Mouse (Mus musculus) megakaryocyte-erythroid progenitor cell, adult 5-6 weeks (primary cell): ENCODE data around the gene Wbp2nl. TPM values are rescaled to one million over a fixed set of nuclear protein-coding genes. Genes with fewer than 3 reads are reported as not detected.

Experiments
- ATAC-seq: replicated peaks from 2 replicates; pipeline ENCODE4 v1.8.0; 2016; ENCODE audit warnings: mild to moderate bottlenecking, inconsistent platforms; ENCODE audit not compliant: severe bottlenecking, poor library complexity, low FRiP score, low TSS enrichment
- total RNA-seq, 2 experiments: library from RNA; stranded (forward) in 1 of 2; stranded (reverse) in 1 of 2; fragments of 200-1000, 215-1000 nt in 1 of 2; fragments of >200 nt in 1 of 2; fragmentation: Nextera tagmentation in 1 of 2; gene quantifications; 2 replicates each; pipeline ENCODE4 v1.2.3; 2014 to 2017

The Wbp2nl gene
- total RNA-seq, 2 experiments from 2014 or later = not detected

DNA sequence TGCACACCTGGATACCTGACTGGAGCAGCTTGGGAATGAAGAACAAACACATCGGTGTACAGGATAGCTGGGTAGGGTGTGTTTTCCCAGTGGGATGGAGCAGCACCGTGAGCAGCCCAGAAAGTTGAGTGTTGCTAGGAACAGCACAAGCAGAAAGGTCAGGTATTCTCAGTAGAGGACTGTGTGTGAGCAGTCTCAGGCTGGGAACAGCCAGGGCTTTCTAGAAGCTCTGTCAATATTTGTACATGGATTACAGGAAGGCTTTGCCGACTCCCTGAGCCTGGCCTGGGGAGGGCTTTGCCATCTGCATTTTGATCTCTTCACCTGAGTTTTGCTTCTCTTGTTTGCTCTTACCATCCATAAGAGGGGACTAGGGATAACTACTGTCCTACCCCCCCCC is 8.4 kb downstream of the Wbp2nl start:
- ATAC-seq = no peak

DNA sequence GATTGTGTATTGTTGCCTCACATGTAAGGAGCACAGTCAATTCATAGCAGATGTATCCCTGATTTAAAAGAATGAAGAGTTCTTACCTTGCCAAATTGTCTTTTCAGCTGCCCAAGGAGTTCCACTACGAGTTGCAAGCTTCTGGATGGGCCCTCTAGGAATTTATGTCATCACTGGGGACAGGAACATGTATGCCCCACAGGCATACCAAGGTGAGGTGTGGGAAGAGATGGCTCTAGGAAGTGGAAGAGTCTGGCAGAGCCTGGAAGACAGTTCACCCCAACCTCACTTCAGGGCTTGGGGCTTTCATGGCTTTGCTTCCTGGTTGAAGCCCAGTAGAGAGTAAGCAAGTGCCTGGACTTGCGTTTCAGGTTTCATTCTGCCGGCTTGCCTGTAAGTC is 9.7 kb downstream of the Wbp2nl start:
- ATAC-seq = no peak

- ATAC-seq = no peak
Measured at GRCm38 (mm10) chr15:82317839-82318238, 19.1 kb downstream of the Wbp2nl start.

GRCm38 (mm10) chr15:82319613-82320012 is 20.9 kb downstream of the Wbp2nl start:
- no peak for ATAC-seq

- ATAC-seq = no peak
Measured at GRCm38 (mm10) chr15:82322195-82322594, 23.4 kb downstream of the Wbp2nl start.

DNA sequence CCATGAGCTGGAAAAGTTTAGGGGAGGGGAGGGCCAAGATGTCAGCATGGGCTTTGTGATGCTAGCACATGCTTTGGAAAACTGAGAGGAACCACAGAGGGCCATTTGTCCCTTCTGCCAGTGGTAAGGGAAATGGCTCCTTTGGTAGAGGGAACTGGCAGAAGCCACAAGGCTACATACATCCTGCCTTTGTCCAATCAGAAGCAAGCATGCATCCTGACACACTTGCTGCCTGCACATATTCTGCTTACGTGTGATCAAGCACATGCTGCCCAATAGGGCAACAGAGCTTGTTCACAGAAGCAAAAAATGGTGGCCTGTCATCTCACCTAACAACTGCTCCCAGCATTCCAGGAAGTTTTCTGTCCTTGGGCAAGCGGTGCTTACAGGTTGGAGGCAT is 26.6 kb downstream of the Wbp2nl start:
- ATAC-seq = no peak

GRCm38 (mm10) chr15:82335194-82335593 is 36.4 kb downstream of the Wbp2nl start:
- no peak for ATAC-seq

DNA sequence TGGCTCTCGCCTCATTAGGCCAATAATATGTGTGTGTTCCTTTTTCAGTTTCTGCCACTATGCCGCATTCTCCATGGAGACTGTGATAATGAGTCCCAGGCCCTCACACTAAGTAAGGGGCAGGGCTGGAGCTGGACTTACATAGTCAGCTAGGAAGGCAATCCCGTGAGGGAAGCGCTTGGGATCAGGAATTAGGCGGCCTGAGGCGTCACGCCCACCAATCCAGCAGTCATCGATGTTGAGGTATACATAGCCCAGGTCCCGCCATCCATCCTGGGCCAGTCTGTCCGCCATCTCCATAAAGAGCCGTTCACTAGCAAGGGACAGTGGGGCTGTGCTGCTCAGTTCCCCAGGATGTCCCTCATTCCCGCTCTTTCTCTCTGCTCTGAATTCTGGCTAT is 37.9 kb downstream of the Wbp2nl start:
- ATAC-seq = no peak

DNA sequence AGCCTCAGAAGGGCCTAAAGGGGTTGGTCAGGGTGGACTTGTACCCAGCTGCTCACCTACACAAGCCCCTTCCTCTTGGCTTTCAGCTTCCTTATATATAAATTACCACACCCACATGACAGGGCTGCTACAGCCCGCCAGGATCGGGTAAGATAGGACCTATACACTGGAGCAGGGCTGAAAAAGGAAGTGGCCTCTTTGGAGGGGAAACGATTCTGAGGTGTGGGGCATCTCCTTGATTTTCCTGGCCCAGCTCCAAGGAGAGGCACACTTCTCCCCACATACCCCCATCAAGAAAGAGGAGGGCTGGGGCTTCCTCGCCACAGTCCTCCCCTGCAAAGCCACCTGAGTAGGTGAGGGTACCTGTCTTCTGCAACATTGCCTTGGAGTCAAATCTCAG is 39.1 kb downstream of the Wbp2nl start:
- no peak for ATAC-seq

DNA sequence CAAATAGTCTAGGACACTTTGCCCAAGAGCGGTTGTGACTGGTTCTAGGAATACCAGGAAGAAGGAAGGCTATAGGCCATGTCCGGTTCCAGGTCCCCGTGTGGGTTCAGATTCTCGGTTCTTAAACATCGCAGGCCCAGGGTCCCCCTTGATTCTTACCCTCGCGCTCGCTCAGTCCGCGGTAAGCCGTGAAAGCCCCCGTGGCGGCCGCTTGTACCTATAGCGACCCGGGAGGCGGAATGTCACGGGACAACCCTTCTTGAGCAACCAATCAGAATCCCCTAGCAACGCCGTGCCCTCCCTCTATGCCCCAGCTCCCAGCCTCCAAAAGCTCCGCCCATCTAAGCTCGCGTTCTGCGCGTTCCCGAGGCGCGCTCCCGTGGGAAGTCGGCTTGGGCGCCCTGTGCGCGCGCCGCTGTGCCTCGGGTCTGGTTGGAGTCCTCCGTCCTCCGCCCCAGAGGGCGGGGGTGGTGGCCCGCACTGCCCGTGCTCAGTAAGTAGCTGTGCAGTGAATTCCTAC is 39.9 kb downstream of the Wbp2nl start, which contains the start of the genes Naga, Pheta2 and Smdt1:
Gene Naga, minus strand, starts transcription at position 333 of the 520 bp plus-strand sequence.
Gene Pheta2, plus strand, starts transcription at position 350 of the 520 bp plus-strand sequence.
Gene Smdt1, plus strand, starts transcription at position 367 of the 520 bp plus-strand sequence.
- peak; percentile 76 for ATAC-seq

DNA sequence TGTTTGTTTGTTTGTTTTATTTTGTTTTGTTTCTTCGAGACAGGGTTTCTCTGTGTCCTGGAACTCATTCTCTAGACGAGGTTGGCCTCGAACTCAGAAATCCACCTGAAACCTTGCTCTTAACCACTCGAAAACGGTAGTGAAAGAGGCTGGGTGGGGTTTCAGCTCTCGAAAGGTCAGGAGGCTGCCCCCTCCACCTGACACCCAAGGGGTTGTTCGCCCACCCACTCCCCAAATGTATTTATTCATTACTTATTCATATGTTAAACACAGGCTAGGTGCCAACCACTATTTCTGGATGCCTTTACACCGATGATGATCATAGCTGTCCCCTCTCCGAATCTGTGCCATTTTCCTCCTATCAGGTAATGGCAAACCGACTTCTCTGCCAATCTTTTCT is 40.4 kb downstream of the Wbp2nl start:
- no peak for ATAC-seq

DNA sequence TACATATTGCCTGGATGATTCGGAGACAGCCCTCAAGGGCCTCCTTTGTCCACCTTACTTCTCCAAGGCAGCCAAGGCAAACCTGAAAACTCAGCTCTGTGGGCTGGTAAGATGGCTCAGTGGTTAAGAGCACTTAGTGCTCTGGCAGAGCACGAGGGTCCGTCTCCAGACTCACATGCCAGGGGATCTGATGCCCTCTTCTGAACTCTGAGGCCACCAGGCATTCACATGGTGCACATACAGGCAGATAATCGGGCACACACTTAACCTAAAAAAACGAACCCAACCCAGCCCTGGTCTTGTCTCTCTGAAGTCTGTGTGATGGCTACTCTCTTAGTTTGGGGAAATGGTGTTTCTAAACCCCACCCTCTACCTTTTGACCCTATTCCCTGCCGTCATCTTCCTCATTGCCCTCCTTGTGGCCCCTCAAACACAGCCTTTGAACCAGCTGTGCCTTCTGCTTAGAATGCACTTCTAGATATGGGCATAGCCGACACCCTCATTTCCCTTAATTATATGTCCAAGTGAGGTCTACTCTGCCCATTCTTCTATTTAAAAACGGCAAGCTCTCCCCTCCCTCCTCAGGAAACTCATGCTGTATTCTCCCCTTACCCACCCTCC is 41.0 kb downstream of the Wbp2nl start:
- ATAC-seq = no peak

- no peak for ATAC-seq
Measured at GRCm38 (mm10) chr15:82340414-82341035, 41.8 kb downstream of the Wbp2nl start.

DNA sequence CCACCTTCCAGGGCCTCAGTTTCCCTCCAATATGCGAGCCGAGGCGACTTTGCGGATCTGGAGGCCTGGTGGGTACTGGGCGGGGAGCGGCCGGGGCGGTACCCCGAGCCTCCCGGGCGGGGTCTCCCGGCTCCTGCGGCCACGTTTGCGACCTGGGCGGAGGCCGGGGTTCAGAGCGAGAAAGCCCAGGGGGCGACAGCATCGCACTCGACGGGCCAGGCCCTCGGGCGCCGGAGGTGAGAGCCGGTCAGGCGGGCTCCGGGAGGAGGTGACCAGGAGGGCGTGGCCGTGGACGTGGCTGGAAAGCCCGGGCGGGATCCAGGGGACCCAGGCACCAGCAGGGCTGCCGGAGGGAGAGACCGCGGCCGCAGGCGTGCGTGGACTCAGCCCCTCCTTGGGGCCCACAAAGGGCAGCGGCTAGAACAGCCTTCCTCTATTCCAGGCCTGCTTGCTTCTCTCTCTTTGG is 42.3 kb downstream of the Wbp2nl start:
- 0 out of 2 replicates have a peak, but pooled peaks have one; percentile 0 for ATAC-seq

GRCm38 (mm10) chr15:82341675-82342542 is 43.2 kb downstream of the Wbp2nl start:
- ATAC-seq = peak; percentile 66

- ATAC-seq = no peak
Measured at GRCm38 (mm10) chr15:82342543-82342935, 43.8 kb downstream of the Wbp2nl start.

DNA sequence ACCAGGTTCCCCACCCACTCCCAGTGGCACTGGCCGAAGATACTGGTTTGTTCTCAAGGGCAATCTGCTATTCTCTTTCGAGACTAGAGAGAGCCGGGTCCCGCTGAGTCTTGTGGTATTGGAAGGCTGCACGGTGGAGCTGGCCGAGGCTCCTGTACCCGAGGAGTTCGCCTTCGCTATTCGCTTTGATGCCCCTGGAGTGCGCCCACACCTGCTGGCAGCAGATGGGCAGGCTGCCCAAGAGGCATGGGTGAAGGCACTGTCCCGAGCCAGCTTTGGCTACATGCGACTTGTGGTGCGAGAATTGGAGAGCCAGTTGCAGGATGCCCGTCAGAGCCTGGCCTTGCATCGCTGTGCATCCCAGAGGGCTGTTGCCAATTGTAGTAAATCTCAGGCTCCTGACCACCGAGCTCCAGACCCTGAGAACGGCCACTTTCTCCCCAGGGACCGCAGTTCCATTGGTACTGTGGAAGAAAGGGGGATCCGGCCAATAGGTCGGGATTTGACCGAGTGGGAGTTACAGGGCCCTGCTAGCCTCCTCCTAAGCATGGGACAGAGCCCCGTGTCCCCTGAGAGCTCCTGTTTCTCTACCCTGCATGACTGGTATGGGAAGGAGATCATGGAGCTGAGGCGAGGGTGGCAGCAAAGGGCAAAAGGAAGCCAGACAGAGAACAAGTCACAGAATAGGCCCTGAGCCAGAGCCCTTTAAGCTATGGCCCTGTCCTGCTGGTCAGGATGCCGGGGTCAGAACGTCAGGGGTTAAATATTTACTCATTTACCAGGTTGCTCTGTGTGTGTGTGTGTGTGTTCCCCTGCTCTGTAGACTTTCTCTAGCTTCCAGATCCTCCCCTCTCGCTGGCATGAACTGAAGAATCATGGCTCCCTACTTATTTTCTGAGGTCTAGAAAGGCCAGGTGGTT is 44.9 kb downstream of the Wbp2nl start:
- no peak for ATAC-seq

DNA sequence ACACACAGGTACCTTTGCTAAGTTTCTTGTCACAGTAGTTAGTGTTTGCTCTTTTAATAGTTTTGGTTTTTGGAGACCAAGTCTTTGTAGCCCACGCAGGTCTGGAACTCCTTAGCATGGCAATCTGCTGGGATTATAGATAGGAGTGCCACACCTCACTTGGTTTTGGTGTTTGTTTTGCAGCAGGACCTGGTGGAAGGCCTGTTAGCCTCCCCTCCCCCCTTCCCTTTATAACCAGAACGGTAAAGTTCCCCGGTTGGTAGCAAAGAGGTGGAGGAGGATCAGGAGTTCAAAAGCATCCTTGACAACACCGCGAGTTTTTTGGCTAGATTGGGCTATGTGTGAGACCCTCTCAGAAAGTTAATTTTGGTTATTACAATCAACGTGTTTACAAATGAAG is 46.2 kb downstream of the Wbp2nl start:
- ATAC-seq = no peak
